Mouse (Mus musculus) ovary, adult 2 months (tissue): Measurements from ENCODE around the gene Rcor2. TPM values are rescaled to one million over a fixed set of nuclear protein-coding genes. Genes with fewer than 3 reads are reported as not detected.

Experiments used
- polyA plus RNA-seq: library from polyadenylated mRNA; depleted of rRNA; stranded (reverse); fragments of >200 nt; gene quantifications from 2 replicates; pipeline ENCODE4 v1.2.3, GENCODE M21; 2012; rRNA removed

Rcor2 gene
- polyA plus RNA-seq: 12.9 and 15.4 TPM in 2 replicates

GRCm38 (mm10) chr19:7267091-7267741 is at the start of gene Rcor2:
Gene Rcor2 (plus strand): TSS chr19:7267325.

DNA sequence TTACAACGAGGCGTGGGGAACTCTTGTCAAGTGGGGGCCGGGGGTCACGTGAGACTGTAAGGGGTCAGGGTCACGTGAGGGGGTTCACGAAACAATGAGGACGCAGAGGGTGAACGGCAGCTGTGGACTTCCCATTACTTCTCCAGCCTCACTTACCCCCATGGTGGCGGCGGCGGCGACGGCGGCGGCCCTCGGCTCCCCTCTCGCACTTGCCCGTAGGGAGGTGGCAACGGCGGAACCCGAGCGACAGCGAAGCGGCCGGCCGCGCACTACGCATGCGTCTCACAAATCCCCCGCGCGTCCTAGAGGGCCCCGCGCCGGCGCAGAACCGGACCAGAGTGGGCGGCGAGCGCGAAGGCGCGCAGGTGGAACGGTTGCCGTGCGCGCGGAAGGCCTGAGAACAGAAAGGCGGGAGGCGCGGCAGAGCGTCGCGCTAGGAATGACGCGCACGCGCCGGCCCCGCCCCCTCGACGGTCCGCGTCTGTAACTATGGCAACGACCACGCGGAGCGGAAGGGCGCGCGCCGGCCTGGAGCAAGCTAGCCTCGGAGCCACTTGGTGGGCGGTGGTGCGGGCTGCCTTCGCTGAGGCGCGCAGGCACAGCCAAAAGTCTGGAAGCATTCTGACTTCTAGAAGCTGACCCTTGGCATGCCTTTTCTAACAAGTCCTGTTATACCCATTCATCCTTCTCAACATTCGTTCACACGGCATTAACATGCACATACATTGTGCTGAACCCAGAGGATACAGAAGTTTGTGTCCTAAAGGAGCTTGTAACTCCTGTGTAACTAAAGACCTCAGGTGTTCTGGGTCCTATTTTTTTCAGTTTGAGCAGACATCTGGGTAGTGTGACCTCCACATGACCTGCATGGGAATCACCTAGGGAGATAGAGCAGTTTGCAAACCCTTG is 26.1 kb upstream of the Rcor2 start, which contains the start of gene Naa40:
TSS of gene Naa40 (minus strand) at position 402 of the 909 bp plus-strand sequence.

Other genes starting within 250 kb of the Rcor2 start
- gene Fermt3, start 247.9 kb upstream of the Rcor2 start, polyA plus RNA-seq: 12.7 and 13.1 TPM in 2 replicates
- 63.8 and 71.7 TPM in 2 replicates for gene Stip1, start 227.4 kb upstream of the Rcor2 start, polyA plus RNA-seq
- gene Macrod1, start 210.5 kb upstream of the Rcor2 start, polyA plus RNA-seq: 50.2 and 54.3 TPM in 2 replicates
- gene Flrt1, start 161.6 kb upstream of the Rcor2 start, polyA plus RNA-seq: 5.2 and 5.6 TPM in 2 replicates
- 174 and 216 TPM in 2 replicates for gene Otub1, start 61.0 kb upstream of the Rcor2 start, polyA plus RNA-seq
- gene Cox8a, start 49.7 kb upstream of the Rcor2 start, polyA plus RNA-seq: 2,339 and 2,765 TPM in 2 replicates
- gene Naa40, start 26.1 kb upstream of the Rcor2 start, polyA plus RNA-seq: 25.1 and 35.6 TPM in 2 replicates
- gene Mark2, start 74.5 kb downstream of the Rcor2 start, polyA plus RNA-seq: 86.8 and 104 TPM in 2 replicates
- 32.1 and 32.4 TPM in 2 replicates for gene Spindoc, start 115.7 kb downstream of the Rcor2 start, polyA plus RNA-seq
- gene 2700081O15Rik, start 150.3 kb downstream of the Rcor2 start, polyA plus RNA-seq: 95.8 and 138 TPM in 2 replicates
- gene Rtn3, start 216.0 kb downstream of the Rcor2 start, polyA plus RNA-seq: 117 and 119 TPM in 2 replicates
- 15.3 and 16.5 TPM in 2 replicates for gene Atl3, start 226.7 kb downstream of the Rcor2 start, polyA plus RNA-seq